Mouse (Mus musculus): ENCODE data around the gene Lrfn1. TPM values are rescaled to one million over a fixed set of nuclear protein-coding genes. Genes with fewer than 3 reads are reported as not detected.

The Lrfn1 gene
- polyA plus RNA-seq, 1 experiment from 2014 or later: 4.4 TPM

GRCm38 (mm10) chr7:28430512-28430911, 21.3 kb upstream of the Lrfn1 start:
- H3K9me3 ChIP-seq (replicated peaks; ENCODE audit: control insufficient read depth, low read length): no peaks in the 10 kb centered on the region
- H3K27ac ChIP-seq (replicated peaks; ENCODE audit: low read depth, low read length): no peak overlapping the region
- no peak overlapping the region for H3K4me2 ChIP-seq (ENCODE audit: low read depth, low read length)
- H3K9ac ChIP-seq (replicated peaks; ENCODE audit: low read length): no peak overlapping the region
- H3K4me1 ChIP-seq (ENCODE audit: control insufficient read depth, insufficient read depth, low read length): no peaks in the 10 kb centered on the region
- DNase-seq (ENCODE audit: low spot score): no peak
- no peaks in the 10 kb centered on the region for H3K27me3 ChIP-seq (ENCODE audit: control insufficient read depth, insufficient read depth, low read length)
- ATAC-seq (replicated peaks; ENCODE audit: insufficient number of reproducible peaks, low FRiP score, low TSS enrichment, low read depth): no peak
- no peak overlapping the region for H3K4me3 ChIP-seq (ENCODE audit: low read depth, low read length)
- WGBS: 83% methylated on average over 1 of the region's 1 CpGs
- H3K36me3 ChIP-seq (replicated peaks; ENCODE audit: control insufficient read depth, insufficient read depth, low read depth, low read length): no peaks in the 10 kb centered on the region

DNA sequence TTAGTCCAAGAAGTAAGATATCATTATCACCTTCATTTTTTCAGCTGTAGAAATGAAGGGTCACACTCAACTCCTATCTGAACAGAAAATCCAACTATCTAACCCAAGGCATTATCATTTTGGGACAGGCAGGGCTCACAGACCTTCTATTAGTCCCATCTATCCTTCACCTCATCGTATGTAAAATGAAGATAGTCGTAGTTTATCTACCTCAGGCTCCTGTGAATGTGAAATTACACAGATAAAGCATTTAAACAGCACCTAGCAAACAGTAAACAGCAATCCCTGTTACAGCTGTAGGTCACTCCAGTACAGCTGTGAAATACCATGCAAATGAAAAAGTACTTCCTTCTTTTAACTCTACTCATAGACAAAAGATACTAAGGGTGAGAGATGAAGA, 19.5 kb upstream of the Lrfn1 start:
- Histone ChIP-seq H3K36me3 (replicated peaks; ENCODE audit: control insufficient read depth, insufficient read depth, low read depth, low read length) (no peaks in the 10 kb centered on the region), H3K4me1 (ENCODE audit: control insufficient read depth, insufficient read depth, low read length) (no peaks in the 10 kb centered on the region), H3K27me3 (ENCODE audit: control insufficient read depth, insufficient read depth, low read length) (no peaks in the 10 kb centered on the region), H3K9ac (replicated peaks; ENCODE audit: low read length) (no peak overlapping the region), H3K27ac (replicated peaks; ENCODE audit: low read depth, low read length) (no peak overlapping the region), H3K4me3 (ENCODE audit: low read depth, low read length) (no peak overlapping the region), H3K9me3 (replicated peaks; ENCODE audit: control insufficient read depth, low read length) (no peaks in the 10 kb centered on the region), H3K4me2 (ENCODE audit: low read depth, low read length) (no peak overlapping the region)
- WGBS: 89% methylated on average over 2 of the region's 2 CpGs
- ATAC-seq (replicated peaks; ENCODE audit: insufficient number of reproducible peaks, low FRiP score, low TSS enrichment, low read depth) (no peak), DNase-seq (ENCODE audit: low spot score) (no peak)

DNA sequence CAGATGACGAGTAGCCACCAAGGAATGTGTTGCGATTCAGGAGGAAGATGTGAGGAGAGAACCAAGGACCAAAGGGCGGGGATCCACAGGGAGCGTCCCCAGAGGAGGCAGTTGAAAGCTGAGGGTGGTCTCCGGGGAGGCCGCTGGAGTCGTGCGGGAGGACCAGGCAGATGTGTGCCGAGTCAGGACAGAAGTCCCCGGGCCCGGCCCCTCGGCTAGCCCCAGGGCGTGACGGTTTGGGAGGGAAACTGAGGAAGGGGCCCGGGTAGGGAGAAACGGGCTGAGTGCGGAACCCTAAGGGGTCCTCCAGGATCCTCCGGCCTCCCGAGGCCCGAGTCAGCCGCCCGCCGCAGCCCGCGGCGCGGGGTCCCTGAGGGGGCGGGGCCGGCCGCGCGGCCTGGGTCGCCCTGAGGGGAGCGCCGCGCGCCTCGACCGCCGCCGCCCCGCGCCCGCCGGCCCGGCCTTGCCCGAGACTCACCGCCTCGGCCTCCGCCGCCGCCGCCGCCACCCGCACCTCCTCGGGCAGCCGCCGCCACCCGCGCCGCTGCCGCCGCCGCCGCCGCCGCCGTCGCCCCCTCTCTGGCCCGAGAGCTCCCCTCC, 16.0 kb upstream of the Lrfn1 start:
- H3K9ac ChIP-seq (replicated peaks; ENCODE audit: low read length): peak overlapping the region; percentile 88
- ATAC-seq (replicated peaks; ENCODE audit: insufficient number of reproducible peaks, low FRiP score, low TSS enrichment, low read depth): peak; percentile 17
- no peaks in the 10 kb centered on the region for H3K27me3 ChIP-seq (ENCODE audit: control insufficient read depth, insufficient read depth, low read length)
- WGBS: 0% methylated on average over 21 of the region's 70 CpGs
- H3K27ac ChIP-seq (replicated peaks; ENCODE audit: low read depth, low read length): no peak overlapping the region; the same call in 1 of the 2 replicates
- DNase-seq (ENCODE audit: low spot score): peak; percentile 37
- H3K36me3 ChIP-seq (replicated peaks; ENCODE audit: control insufficient read depth, insufficient read depth, low read depth, low read length): no peaks in the 10 kb centered on the region
- no peaks in the 10 kb centered on the region for H3K9me3 ChIP-seq (replicated peaks; ENCODE audit: control insufficient read depth, low read length)
- peak overlapping the region; percentile 94 for H3K4me3 ChIP-seq (ENCODE audit: low read depth, low read length)
- no peaks in the 10 kb centered on the region for H3K4me1 ChIP-seq (ENCODE audit: control insufficient read depth, insufficient read depth, low read length)
- H3K4me2 ChIP-seq (ENCODE audit: low read depth, low read length): peak overlapping the region; percentile 84

GRCm38 (mm10) chr7:28436271-28436904, 15.4 kb upstream of the Lrfn1 start:
- under 1% methylated on average over 50 of the region's 64 CpGs for WGBS
- no peak overlapping the region for H3K27ac ChIP-seq (replicated peaks; ENCODE audit: low read depth, low read length)

DNA sequence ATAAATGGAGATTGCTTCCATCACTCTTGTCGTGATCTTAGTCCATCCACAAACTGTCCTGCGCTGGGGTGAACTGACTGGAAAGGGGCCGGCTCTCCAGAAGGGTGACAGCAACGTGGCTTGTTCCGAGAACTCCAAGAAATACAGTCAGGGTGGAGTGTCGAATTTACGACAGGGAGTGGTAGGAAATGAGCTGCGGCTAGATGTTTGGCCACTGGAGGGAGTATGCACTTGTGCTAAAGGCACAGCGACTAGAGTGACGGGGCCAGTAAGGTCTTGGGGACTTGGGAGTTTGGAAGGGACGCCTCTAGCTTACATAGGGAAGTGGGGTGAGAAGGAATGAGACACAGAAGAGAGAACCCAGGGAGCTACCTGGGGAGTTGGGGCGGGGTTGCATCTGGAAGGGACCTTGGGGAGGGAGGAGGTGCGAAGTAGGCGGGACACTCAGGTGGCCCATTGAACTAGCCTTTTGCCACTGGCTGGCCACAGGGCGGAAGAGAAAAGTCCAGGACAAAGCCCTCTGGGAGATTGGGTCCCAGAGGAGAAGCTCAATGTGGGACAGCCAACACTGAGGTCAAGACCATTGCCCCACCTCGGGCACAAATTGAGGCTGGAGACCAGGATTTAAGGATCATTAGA, 14.7 kb upstream of the Lrfn1 start, which contains the start of gene Gmfg:
Gene Gmfg (plus strand): TSS at position 516 of the 639 bp plus-strand sequence.
- ATAC-seq (replicated peaks; ENCODE audit: insufficient number of reproducible peaks, low FRiP score, low TSS enrichment, low read depth) (peak; percentile 34), DNase-seq (ENCODE audit: low spot score) (peak; percentile 90)
- Histone ChIP-seq H3K4me3 (ENCODE audit: low read depth, low read length) (peak within 1 kb of the TSS; percentile 94), H3K4me2 (ENCODE audit: low read depth, low read length) (peak within 1 kb of the TSS; percentile 60), H3K36me3 (replicated peaks; ENCODE audit: control insufficient read depth, insufficient read depth, low read depth, low read length) (no peaks in the 10 kb centered on the region), H3K27me3 (ENCODE audit: control insufficient read depth, insufficient read depth, low read length) (no peaks in the 10 kb centered on the region), H3K9me3 (replicated peaks; ENCODE audit: control insufficient read depth, low read length) (no peaks in the 10 kb centered on the region), H3K4me1 (ENCODE audit: control insufficient read depth, insufficient read depth, low read length) (no peaks in the 10 kb centered on the region), H3K27ac (replicated peaks; ENCODE audit: low read depth, low read length) (no peak within 1 kb of the TSS), H3K9ac (replicated peaks; ENCODE audit: low read length) (peak within 1 kb of the TSS; percentile 50)
- 3% methylated on average over 16 of the region's 16 CpGs for WGBS

More at GRCm38 (mm10) chr7:28436271-28436904, 15.4 kb upstream of the Lrfn1 start:
- DNase-seq (ENCODE audit: low spot score): peak; percentile 98
- H3K9ac ChIP-seq (replicated peaks; ENCODE audit: low read length): peak overlapping the region; percentile 88
- H3K9me3 ChIP-seq (replicated peaks; ENCODE audit: control insufficient read depth, low read length): no peaks in the 10 kb centered on the region
- H3K4me1 ChIP-seq (ENCODE audit: control insufficient read depth, insufficient read depth, low read length): no peaks in the 10 kb centered on the region
- H3K36me3 ChIP-seq (replicated peaks; ENCODE audit: control insufficient read depth, insufficient read depth, low read depth, low read length): no peaks in the 10 kb centered on the region
- peak overlapping the region; percentile 94 for H3K4me3 ChIP-seq (ENCODE audit: low read depth, low read length)
- ATAC-seq (replicated peaks; ENCODE audit: insufficient number of reproducible peaks, low FRiP score, low TSS enrichment, low read depth): peak; percentile 97
- H3K4me2 ChIP-seq (ENCODE audit: low read depth, low read length): peak overlapping the region; percentile 60
- no peaks in the 10 kb centered on the region for H3K27me3 ChIP-seq (ENCODE audit: control insufficient read depth, insufficient read depth, low read length)

DNA sequence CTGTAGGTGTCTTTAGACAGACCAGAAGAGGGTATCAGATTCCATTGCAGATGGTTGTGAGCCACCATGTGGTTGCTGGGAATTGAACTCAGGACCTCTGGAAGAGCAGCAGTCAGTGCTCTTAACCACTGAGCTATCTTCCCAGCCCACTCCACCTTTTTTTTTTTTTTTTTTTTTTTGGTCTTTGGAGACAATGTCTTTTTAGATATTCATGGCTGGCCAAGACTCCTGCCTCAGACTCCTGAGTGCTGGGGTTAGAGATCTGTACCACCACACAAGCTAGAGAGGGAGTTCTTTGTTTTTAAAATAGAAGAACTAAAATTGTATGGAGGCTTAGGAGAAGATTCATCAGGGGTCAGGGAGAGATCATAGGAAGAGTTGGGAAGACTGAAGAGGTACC, 13.8 kb upstream of the Lrfn1 start:
- Histone ChIP-seq H3K4me2 (ENCODE audit: low read depth, low read length) (no peak overlapping the region), H3K27me3 (ENCODE audit: control insufficient read depth, insufficient read depth, low read length) (no peaks in the 10 kb centered on the region), H3K4me1 (ENCODE audit: control insufficient read depth, insufficient read depth, low read length) (no peaks in the 10 kb centered on the region), H3K9ac (replicated peaks; ENCODE audit: low read length) (no peak overlapping the region), H3K36me3 (replicated peaks; ENCODE audit: control insufficient read depth, insufficient read depth, low read depth, low read length) (no peaks in the 10 kb centered on the region), H3K4me3 (ENCODE audit: low read depth, low read length) (no peak overlapping the region), H3K9me3 (replicated peaks; ENCODE audit: control insufficient read depth, low read length) (no peaks in the 10 kb centered on the region), H3K27ac (replicated peaks; ENCODE audit: low read depth, low read length) (no peak overlapping the region)
- no peak for ATAC-seq (replicated peaks; ENCODE audit: insufficient number of reproducible peaks, low FRiP score, low TSS enrichment, low read depth)
- DNase-seq (ENCODE audit: low spot score): no peak

DNA sequence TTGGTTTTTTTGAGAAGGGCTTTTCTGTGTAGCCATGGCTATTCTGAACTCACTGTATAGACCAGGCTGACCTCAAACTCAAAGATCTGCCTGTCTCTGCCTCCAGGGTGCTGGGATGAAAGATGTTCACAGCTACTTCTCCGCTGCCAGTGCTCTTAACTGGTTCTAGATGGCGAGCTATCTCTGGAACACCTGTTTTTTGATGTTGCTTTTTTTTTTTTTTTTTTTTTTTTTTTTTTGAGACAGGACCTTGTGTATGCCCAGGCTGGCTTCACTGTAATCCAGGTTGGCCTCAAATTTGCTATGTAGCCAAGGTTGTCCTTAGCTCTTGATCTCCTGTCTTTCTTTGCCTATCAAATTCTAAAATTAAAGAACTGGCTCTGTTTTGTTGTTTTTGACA, 13.0 kb upstream of the Lrfn1 start:
- H3K9me3 ChIP-seq (replicated peaks; ENCODE audit: control insufficient read depth, low read length): no peaks in the 10 kb centered on the region
- DNase-seq (ENCODE audit: low spot score) (no peak), ATAC-seq (replicated peaks; ENCODE audit: insufficient number of reproducible peaks, low FRiP score, low TSS enrichment, low read depth) (no peak)
- no peak overlapping the region for H3K9ac ChIP-seq (replicated peaks; ENCODE audit: low read length)
- 82% methylated on average over 2 of the region's 2 CpGs for WGBS
- H3K27ac ChIP-seq (replicated peaks; ENCODE audit: low read depth, low read length): no peak overlapping the region
- H3K4me2 ChIP-seq (ENCODE audit: low read depth, low read length): no peak overlapping the region
- no peak overlapping the region for H3K4me3 ChIP-seq (ENCODE audit: low read depth, low read length)
- no peaks in the 10 kb centered on the region for H3K4me1 ChIP-seq (ENCODE audit: control insufficient read depth, insufficient read depth, low read length)
- no peaks in the 10 kb centered on the region for H3K36me3 ChIP-seq (replicated peaks; ENCODE audit: control insufficient read depth, insufficient read depth, low read depth, low read length)
- H3K27me3 ChIP-seq (ENCODE audit: control insufficient read depth, insufficient read depth, low read length): no peaks in the 10 kb centered on the region

DNA sequence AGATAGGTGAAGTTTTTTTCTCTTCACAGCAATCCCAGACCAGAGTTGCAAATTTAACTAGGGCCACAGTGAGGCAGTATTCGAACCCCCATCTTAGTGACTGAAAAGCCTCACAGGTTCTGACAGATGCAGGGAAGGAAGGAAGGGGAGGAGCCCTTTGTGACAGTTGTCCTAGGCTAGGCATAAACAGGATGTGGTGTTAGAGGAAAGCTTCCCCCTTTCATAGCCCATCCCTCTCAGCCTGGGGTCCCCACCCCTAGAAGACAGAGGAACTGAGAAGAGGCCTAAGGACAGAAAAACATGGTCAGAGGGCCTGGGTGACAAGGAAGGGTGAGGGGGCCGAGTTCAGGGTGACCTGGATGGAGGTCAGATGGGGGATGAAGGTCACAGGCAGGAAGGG, 11.0 kb upstream of the Lrfn1 start:
- WGBS: 43% methylated on average over 2 of the region's 2 CpGs
- H3K27ac ChIP-seq (replicated peaks; ENCODE audit: low read depth, low read length): no peak overlapping the region
- ATAC-seq (replicated peaks; ENCODE audit: insufficient number of reproducible peaks, low FRiP score, low TSS enrichment, low read depth): no peak

More for the DNA sequence above, 11.0 kb upstream of the Lrfn1 start:
- no peak overlapping the region for H3K9ac ChIP-seq (replicated peaks; ENCODE audit: low read length)
- peak; percentile 14 for DNase-seq (ENCODE audit: low spot score)
- no peaks in the 10 kb centered on the region for H3K27me3 ChIP-seq (ENCODE audit: control insufficient read depth, insufficient read depth, low read length)
- no peaks in the 10 kb centered on the region for H3K4me1 ChIP-seq (ENCODE audit: control insufficient read depth, insufficient read depth, low read length)
- no peaks in the 10 kb centered on the region for H3K36me3 ChIP-seq (replicated peaks; ENCODE audit: control insufficient read depth, insufficient read depth, low read depth, low read length)
- no peak overlapping the region for H3K4me2 ChIP-seq (ENCODE audit: low read depth, low read length)
- no peak overlapping the region for H3K4me3 ChIP-seq (ENCODE audit: low read depth, low read length)
- no peaks in the 10 kb centered on the region for H3K9me3 ChIP-seq (replicated peaks; ENCODE audit: control insufficient read depth, low read length)

All from embryonic facial prominence, embryonic 11.5 days (tissue).